Mouse (Mus musculus): Measurements from ENCODE around the gene Usp54.
"Not testable (repeated sequence)": the region's sequence is repeated elsewhere in the genome, so short reads cannot be mapped to it uniquely, and the experiment has no call there.

Gene Usp54

DNA sequence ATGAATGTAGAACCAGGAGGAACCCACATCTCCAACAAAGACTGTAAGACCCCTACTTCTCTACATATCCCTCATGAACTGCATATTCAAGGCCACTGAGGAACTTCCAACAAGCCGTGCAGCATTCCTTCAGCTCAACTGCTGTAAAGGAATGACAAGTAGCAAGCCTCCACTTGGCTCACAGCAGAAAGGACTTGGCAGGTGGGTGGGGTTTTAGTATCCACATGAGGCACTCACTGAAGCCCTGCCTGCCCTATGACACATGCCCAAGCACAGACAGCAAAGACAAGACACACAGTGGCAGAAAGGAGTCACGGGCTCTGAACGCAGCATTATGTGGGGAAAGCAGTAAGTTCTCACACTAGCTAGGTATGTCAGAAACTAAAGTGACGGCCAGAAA lies 30.7 kb downstream of the Usp54 start:
- no peak for DNase-seq (ENCODE audit: low read depth)

DNA sequence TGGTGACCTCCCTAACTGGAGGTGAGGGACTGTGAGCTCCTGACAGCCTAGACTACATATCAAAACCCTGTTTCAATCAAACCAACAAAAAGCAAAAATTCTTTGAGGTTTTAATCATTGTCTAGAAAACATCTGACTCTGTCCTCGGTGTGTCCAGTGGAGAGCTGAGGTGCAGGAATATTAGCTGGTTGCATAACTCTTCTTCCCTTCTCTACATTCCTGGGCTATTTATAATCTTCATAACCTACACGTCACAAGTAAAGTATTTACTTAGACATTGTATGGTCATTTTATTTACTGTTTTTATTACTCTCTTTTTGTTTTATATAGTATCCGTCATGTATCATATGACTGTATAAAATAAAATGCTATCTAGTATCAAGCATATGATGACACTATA lies 31.3 kb downstream of the Usp54 start:
- DNase-seq (ENCODE audit: low read depth): no peak

DNA sequence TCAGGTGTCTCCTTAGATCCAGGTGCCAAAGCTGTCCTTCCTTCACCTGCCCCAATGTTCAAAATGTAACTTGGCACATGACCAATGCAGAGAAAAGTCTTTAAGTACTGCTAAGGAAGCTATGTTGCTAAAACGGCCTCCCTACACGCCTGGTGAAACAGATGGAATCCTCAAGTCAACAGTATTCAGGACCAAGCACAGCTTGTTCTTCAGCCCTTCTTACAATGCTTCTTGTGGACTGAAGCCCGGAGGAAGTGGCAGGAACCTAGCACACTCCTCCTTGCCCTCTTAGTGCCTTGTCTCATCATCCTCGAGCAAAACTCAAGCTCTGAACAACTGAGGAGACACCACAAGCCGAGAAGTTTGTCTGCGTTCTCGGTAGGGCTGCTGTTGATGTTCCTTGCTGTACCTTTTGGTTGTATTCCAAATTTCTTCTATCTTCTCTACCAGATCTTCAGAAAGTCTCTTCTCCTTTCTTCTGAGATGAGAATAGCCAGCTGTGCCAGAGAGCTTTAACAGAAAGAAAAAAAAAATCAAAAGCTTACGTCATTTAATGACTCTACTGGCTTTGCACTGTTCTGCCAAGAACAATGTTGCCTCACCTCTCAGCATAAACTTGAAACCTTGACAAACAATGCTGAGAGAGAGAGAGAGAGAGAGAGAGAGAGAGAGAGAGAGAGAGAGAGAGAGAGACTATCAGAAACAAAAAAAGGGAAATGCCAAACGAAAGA lies 33.3 kb downstream of the Usp54 start:
- DNase-seq (ENCODE audit: low read depth): peak; percentile 29

DNA sequence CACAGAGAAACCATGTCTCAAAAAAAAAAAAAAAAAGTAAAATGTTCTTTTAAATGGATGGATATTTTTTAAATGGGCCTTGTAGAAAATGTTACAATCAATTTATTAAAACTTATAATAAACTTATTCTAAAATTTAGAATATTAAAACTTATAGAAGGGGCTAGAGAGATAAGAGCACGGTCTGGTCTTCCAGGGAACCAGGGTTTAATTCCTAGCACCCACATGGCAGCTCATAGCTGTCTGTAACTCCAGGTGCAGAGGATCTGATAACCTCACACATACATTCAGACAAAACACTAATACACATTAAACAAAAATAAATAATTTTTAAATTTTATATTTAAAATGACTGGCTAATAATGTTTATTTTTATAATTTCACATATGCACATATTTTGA lies 39.6 kb downstream of the Usp54 start:
- DNase-seq (ENCODE audit: low read depth): no peak

DNA sequence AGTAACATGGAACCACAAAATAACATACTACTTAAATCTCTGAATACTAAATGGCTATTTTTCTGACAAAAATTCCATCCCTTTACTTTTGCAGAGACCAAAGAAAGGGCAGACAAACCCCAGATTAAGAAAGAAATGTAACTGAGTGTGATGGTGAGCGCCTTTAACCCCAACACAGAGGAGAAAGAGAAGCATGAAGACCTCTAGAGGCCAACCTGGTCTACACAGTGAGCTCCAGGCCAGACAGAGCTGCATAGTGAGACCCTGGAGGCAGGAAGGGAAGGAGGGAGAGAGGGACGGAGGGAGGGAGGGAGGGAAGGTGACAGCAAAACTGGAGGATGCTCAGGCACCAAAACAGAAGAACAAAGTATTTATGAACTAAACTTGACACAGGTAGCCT lies 40.7 kb downstream of the Usp54 start:
- DNase-seq (ENCODE audit: low read depth): no peak

DNA sequence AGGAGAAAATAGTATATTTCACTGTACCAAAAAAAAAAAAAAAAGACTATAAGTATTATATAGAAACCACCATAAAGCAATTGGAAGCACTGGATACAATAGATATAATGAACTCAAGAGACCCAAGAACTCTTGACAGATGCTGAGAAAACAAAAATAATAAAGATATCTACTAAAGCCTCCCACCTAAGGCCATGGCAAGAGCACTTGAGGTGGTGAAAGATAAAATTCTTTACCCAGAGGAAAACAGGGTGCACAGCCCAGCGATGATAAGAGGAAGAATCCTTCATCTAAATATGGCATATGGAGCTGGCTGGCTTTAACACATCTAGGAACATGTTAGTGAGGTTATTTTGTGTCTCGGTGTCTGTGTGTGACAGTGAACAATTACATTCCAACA lies 41.3 kb downstream of the Usp54 start:
- DNase-seq (ENCODE audit: low read depth): no peak

DNA sequence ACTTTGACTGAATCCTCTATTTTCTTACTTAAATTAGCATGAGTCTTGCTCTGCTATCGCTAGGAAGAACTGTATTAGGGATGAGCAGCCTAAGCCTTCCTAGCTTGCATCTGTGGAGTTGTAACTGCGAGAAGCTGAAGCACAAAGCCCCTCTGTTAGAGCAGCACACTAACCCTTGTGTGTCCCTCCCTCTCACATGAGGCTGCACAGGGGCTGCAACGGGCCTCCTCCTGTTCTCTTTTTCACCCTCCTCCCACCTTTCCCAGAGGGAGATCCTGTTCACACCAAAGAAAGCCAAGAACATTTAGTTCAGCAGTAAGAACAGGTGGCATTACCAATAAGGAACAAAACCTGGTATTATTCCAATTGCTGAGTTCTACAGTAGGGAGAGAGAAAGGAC lies 45.1 kb downstream of the Usp54 start:
- DNase-seq (ENCODE audit: low read depth): no peak

DNA sequence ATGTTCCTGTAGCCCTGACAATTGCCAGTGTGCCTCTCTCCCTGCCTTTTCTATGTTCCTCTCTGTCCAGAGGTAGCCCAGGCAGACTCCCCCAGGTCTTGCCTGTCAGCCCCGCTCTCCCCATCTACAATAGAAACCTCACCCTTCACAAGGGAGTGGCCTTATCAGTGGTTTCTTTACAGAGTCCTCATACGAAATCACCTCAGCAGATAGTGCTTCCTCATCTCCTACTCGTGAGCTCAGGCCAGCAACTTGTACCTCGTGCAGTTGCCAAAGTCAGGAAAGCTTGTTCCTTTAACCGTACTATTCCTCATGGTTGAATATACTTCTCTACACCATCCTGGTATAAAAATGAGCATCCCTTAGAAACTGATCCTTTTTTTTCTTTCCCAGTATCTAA lies 53.4 kb downstream of the Usp54 start:
- DNase-seq (ENCODE audit: low read depth): no peak

DNA sequence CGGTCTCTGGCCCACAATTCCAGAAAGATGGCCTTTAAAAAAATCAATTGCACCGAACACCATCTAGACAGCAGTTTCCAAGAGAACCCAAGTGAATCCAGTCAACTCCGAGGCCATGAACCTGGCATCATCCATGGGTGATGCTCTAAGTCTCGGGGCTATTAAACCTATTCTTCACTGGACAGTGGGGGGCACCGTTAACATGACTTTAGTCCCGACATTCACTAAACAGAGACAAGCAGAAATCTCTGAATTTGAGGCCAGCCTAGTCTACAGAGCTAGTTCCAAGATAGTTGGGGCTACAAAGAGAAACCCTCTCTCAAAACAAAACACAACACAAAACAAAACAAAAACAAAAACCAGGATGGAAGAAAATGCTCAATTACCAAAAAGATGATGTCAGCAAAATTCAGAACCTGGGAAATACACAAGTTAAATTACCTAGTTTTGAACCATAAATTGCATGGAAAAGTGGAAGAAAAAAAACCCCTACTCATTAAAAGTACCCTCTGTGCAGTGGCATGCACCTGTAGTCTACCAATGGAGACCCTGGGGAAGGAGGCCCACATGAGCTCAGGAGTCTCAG lies 61.9 kb downstream of the Usp54 start:
- DNase-seq (ENCODE audit: low read depth): no peak

DNA sequence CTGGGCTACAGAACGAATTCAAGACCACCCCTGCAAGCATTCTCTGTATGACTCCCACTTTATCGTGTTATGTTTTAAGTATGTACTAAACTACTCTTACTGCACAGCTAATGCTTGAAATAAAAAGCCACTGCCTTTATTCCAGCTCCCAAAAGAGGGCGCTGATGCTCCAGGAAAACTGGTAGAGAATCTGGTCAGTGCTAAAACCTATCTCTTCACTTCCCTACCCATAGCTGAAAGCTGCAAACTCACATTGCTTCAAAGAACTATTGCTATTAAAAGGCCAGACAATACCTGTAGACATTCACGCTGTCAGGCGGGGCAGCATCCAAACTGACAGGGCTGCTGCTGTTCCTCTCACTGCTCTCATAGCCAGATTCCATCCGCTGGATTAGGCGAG lies 64.7 kb downstream of the Usp54 start:
- DNase-seq (ENCODE audit: low read depth): peak; percentile 36

DNA sequence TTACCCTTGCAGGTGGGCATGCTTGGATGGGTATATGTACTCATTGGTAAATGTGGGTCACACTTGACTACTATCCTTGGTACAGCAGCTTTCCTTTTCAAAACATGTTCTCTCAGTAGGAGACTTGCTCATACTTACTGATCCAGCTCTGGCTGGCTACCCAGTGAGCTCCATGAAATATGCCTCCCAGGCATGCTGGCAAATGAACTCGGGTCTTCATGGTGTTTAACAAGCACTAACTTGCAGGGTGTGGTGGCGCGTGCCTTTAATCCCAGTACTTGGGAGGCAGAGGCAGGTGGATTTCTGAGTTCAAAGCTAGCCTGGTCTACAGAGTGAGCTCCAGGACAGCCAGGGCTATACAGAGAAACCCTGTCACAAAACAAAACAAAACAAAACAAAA lies 67.7 kb downstream of the Usp54 start:
- not testable (repeated sequence) for DNase-seq (ENCODE audit: low read depth)

DNA sequence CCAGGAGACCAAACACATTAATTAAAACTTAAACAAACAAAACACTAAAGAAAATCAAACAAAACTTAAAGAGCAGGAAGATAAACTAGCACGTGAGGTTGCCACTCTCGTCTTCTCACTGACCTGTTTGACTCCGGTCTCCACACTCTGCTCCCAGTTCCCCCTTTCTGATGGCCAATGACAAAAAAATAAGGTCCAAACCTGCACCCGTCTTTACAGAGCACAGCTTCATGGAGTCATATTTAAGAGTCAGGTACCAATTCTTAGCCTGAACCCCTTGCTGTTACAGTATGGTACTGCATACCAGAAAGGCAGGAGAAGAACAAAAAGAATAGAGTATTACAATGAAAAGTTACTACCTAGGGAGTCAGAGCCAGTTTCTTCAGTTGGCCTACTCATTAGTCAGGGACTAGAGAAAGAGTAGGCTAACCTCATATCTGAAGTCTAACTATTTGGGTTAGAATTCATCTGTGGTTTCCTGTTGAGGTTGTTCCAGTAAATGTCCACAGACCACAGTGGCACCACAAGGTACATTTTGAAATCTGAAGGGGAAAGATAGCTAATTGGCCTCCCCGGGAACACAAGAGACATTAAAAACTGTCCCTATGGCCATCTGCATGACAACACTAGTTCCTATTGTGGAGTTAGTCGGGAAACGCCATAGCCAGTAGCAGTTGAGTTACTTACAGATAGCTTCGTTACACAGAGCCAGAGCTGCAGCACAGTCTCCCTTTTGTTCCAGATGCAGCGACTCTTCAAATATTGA lies 75.4 kb downstream of the Usp54 start:
- DNase-seq (ENCODE audit: low read depth): no peak

DNA sequence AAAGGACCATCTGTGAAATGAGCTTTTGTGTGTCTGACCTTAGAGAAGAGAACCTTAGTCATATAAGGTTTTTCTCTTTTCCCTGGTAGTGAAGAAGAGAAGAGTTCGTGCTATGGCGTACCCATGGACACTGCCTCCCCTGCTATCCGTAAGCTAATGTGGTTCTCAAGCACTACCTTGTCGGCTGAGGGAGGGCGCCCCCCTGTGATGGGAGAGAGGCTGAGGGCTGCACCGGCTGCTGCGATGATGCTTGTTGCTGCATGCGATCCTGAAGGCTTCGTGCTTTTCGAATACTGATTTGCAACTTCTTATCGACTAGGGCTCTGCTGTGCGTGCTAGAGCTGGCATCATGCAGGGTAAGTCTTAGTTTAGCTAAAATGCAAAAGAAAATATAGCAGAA lies 76.2 kb downstream of the Usp54 start:
- no peak for DNase-seq (ENCODE audit: low read depth)

DNA sequence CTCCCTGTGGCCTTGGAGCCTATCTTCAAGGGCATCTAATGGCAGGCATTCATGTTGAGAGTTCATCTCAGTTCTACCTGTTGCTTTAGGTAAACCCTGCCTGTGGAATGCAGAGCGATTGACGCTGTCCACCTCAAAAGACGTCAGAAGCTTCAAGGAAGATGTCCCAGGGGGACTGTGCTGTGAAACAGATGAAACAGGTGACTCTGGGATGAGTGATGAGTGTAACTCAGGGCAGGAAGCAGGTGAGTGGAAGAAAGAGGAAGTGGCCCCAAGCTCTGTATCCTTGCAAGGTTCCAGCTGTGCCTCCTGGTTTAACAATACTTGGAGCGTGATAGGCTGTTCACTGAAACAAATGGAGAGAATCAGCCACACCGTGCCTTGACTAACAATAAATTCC lies 79.0 kb downstream of the Usp54 start:
- DNase-seq (ENCODE audit: low read depth): no peak

DNA sequence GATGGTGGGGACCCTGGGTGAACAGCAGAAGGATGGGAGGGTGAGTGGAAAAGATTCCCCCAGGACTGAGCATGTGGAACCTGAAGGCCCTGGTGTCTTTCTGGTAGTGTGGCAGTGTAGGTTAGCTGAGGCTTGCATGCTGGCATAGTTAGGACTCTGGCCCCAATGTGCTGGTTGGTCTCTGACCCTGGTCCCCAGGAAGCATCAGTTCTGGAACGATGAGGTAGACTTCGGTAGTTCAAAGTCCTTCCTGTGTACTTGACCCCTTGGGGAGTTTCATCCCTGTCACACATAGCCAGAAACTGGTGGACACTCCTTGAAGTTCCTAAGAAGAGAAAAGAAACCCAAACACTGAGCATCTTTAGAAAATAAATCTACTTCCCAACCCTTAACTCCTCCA lies 90.7 kb downstream of the Usp54 start:
- no peak for DNase-seq (ENCODE audit: low read depth)

DNA sequence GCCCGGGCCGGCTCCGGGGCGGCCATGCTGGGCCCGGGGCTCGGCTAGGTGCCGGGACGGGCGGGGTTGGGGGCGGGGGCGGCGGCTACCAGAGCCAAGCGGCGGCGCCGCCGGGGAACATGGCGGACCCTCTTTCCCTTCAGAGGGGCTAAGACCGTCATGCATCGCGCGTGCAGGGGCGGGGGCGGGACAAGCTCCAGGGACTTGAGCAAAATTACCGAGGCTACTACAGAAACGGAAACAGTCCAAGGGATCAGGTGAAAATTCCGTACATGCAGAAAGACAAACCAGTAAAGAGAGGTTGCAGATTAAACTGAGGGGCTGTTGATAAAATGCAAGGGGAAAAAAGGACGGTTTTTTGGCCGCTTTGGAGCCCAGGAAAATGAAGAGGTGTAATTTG lies 94.4 kb downstream of the Usp54 start, which contains the start of gene Ppp3cb:
Ppp3cb (minus strand) TSS at position 159 of the 400 bp plus-strand sequence.
- DNase-seq (ENCODE audit: low read depth): peak; percentile 79

DNA sequence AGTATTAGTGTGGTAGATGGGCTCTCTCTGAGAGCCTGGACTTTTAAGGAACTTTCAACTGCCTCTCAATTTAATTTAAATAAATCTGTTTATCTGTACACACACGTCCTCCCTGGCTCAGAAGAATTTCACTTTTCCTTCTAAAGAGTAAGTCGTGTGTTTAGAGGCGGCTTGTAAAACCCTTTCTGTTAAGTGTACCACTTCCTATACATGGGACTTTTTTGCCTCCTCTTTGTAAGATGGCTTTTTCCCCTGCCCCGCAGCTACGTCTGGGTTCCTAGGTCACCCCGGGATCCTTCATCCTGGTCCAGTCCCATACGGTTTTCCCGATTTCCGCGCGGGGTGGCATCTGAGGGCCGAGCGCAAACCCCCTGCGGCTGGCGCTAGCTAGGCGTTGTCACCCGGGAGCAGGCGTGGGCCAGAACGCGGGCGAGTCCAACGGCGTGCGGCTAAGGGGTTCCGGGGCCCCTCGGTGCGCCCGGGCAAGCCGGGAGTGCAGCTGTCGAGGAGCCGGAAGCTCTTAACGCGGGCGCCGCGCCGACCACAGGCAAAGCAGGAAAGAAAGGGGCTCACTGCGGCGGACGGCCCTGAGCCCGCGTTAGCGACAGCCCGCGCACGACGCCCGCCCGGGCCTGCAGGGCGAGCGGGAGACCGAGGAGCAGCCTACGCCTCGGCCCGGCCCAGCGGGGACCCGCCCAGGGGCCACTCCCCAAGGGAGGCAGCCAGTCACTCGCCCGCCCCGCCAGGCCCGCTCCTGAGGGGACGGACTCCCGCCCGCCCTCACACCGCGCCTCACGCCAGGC lies 95.1 kb downstream of the Usp54 start:
- peak; percentile 51 for DNase-seq (ENCODE audit: low read depth)

DNA sequence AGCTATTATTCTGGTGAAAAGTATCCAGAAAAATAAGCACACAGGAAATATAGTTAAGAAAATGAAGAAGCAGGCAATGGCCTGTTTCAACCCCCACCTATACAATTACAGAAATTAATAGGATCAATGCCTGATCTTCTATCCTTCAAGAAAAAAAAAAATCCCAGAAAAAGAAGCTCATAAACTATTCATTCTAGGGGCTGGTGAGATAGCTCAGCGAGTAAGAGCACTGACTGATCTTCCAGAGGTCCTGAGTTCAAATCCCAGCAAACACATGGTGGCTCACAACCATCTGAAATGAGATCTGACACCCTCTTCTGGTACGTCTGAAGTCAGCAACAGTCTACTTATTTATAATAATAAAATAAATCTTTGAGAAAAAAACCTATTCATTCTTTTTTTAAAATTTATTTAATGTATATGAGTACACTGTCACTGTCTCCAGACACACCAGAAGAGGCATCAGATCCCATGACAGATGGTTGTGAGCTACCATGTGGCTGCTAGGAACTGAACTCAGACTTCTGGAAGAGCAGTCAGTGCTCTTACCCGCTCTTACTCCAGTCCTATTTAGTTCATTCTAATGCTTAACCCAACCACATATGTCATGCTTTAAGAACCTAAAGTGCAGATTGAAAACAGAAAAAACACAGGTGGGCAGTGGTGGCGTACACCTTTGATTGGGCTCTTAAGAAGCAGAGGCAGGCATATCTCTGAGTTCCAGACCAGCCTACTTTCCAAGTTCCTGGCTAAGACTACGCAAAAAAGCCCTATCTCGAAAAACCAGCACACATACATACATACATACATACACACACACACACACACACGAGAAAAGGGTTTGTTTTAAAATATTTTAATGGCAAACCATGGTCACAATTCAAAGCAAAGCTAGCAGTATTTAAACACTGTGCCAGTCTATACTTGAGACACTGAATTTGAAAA lies 96.1 kb downstream of the Usp54 start:
- no peak for DNase-seq (ENCODE audit: low read depth)

DNA sequence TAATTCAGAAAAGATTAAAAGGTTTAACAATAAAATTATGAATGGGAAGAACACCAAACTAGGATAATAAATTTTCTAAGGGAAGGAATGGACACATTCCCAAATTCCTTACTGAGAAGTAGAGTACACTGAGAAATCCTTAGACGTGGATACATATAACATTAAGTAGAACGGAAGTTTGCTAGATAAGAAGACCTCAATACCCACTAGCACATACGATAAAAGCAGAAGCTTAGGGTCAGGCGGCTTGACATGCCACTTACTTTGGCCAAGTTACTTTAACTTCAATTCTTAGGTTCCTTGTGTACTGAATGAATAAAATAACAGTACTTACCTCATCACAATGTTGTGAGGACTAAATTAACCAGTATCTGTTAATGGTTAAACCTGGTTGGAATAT lies 111.2 kb downstream of the Usp54 start:
- no peak for DNase-seq (ENCODE audit: low read depth)

DNA sequence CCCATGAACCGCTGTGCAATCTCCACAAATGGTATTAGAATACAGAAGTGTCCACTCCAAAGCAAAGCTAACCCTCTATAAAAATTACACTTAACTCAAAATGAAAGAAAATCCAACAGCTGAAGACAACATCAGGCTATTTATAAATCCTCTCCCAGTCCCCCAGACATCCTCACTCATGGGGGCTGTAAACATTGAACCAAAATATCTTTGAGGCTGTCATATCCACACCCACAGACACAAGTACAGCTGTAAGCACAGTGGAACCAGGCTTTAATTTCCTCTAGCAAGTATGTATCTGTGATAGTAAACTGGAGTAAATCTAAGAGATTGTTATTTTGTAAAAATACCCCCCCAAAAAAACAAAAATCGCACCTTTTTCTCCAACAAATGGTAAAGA lies 120.7 kb downstream of the Usp54 start:
- no peak for DNase-seq (ENCODE audit: low read depth)

DNA sequence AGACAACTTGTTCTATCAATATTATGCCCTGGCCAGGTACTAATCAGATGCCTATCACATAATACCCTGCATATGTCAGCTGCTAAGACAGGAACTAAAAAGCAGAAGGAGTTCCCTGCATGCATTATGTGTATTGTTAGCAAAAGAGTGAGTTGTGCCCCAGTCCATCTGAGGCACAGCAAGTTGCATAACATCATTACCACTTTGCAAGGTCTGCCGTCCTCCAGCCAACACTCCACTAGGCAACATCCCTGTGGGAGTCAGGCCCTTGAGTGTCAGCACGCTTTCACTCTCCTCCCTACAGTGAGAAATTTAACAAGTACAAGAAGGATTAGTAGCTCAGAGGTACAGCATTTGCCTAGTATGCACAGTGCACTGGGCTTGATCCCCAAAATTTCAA lies 132.4 kb downstream of the Usp54 start:
- no peak for DNase-seq (ENCODE audit: low read depth)

Data from fibroblast of lung, adult 2 months (primary cell).